Mouse (Mus musculus): ENCODE results near the gene Diaph3. TPM values are rescaled to one million over a fixed set of nuclear protein-coding genes. Genes with fewer than 3 reads are reported as not detected.

The Diaph3 gene
- total and polyA plus RNA-seq, 2 experiments from 2014 or later: 3.7 to 4.1 TPM

DNA sequence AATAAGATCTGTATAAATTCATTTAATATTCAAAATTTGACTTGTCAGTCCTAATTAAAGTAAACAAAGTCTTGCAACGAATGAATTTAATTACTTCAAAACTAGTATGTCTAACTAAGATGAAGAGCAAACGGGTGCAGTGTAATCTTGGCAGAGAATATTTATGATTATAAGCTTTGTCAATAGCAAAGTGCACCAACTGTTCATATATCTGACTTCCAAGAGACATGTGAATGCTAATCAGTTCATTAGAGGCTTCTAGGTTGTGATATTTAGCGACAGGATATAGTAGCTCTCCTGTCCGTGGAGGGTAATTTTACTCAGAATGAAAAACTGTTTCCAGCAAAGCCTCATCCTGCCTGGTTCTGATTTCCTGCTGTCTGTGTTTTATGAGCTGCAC is 308.0 kb downstream of the Diaph3 start:
- Histone ChIP-seq H3K9ac (no peak overlapping the region), H3K4me1 (ENCODE audit: insufficient read depth) (no peaks in the 10 kb centered on the region), H3K9me3 (ENCODE audit: low read length) (no peaks in the 10 kb centered on the region), H3K4me3 (ENCODE audit: low read depth, low read length) (no peak overlapping the region), H3K27ac (ENCODE audit: low read depth, low read length) (no peak overlapping the region), H3K36me3 (ENCODE audit: insufficient read depth) (no peaks in the 10 kb centered on the region), H3K27me3 (ENCODE audit: insufficient read depth, low read length) (no peaks in the 10 kb centered on the region), H3K4me2 (ENCODE audit: low read depth) (no peak overlapping the region)
- peak; percentile 39 for DNase-seq
- peak; percentile 66; the same call in 1 of the 2 replicates for ATAC-seq
- no peak for TF ChIP-seq CTCF (IDR thresholded peaks at IDR 0.05; ENCODE audit: low read depth)
- WGBS: 38% methylated on average over 4 of the region's 4 CpGs

DNA sequence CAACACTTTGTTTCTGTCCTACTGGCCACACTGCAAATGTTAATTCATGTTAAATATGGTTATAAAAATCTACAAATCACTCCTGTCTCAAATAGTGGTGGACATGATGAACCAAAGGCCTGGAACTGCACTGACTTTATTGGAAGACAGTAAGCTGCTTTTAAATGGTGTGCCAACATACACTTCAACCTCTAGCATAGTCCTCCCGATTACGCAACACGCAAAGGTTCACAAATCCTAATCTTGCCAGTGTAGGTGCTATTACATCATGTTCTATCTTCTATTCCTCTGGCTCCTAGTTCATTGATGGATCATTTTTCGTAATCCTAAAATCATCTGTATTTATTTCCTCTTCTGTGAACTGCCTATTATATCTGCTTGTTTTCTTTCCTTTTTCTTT is 324.8 kb downstream of the Diaph3 start:
- Histone ChIP-seq H3K4me2 (ENCODE audit: low read depth) (no peak overlapping the region), H3K36me3 (ENCODE audit: insufficient read depth) (no peaks in the 10 kb centered on the region), H3K4me1 (ENCODE audit: insufficient read depth) (no peaks in the 10 kb centered on the region), H3K4me3 (ENCODE audit: low read depth, low read length) (no peak overlapping the region), H3K27ac (ENCODE audit: low read depth, low read length) (no peak overlapping the region), H3K27me3 (ENCODE audit: insufficient read depth, low read length) (no peaks in the 10 kb centered on the region), H3K9ac (no peak overlapping the region), H3K9me3 (ENCODE audit: low read length) (no peaks in the 10 kb centered on the region)
- DNase-seq (no peak), ATAC-seq (no peak)
- 95% methylated on average over 4 of the region's 4 CpGs for WGBS
- TF ChIP-seq CTCF (IDR thresholded peaks at IDR 0.05; ENCODE audit: low read depth): no peak

DNA sequence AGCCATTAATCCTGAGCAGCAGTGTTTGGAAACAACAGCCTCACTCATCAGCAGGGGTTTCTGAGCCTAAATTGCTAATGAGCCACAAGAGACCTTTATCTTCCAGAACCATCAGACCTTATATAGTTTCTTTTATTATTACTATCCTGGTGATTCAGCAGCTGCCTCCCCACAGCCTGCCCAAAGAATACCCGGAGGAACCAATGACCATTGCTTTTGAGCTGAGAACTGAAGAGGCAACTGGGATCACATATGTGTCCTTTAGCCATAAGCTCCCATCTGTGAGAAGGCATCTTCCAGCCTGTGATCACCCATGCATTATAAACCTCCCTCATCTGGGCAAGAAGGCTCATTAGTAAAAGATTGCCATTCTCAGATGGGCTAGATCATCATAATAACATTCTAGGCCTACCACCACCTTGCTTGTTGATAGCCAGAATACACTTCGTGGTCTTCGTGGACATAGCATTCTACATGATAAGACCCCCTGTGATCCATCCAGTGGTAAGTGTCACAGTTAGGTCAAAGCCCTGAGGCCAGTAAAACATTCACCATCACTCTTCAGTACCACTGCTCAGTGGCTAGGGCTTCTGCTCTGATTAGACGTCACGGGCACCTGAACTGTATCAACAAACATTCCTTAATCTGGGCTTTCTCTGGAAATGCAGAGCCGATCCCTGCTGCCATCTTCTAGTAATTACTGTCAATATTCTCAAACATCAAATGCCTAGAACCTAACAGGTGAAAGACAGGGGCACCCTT is 352.0 kb downstream of the Diaph3 start:
- Histone ChIP-seq H3K4me3 (ENCODE audit: low read depth, low read length) (no peak overlapping the region), H3K4me2 (ENCODE audit: low read depth) (no peak overlapping the region), H3K27ac (ENCODE audit: low read depth, low read length) (no peak overlapping the region), H3K9ac (no peak overlapping the region), H3K36me3 (ENCODE audit: insufficient read depth) (no peaks in the 10 kb centered on the region), H3K4me1 (ENCODE audit: insufficient read depth) (no peaks in the 10 kb centered on the region), H3K27me3 (ENCODE audit: insufficient read depth, low read length) (no peaks in the 10 kb centered on the region), H3K9me3 (ENCODE audit: low read length) (no peaks in the 10 kb centered on the region)
- no peak for TF ChIP-seq CTCF (IDR thresholded peaks at IDR 0.05; ENCODE audit: low read depth)
- DNase-seq (no peak), ATAC-seq (no peak)
- WGBS: 87% methylated on average over 6 of the region's 6 CpGs

DNA sequence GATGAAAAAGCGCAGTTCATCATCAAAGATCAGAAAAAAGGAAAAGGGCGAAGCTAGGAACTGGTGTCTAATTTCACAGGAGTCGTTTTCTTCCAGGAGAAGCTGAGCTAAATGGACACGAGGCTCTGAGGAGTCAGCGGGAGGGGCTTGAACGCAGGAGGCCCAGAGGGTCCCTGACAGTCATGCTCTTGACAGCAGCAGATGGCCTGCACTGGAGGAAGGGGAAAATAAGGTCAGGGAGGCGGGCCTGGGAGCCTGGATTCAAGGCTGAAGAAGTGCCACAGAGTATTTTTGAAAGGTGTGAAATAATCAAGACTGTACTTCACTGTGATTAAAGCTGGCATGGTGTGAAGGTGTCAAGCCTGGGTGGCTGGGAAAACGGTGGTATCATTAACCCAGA is 354.2 kb downstream of the Diaph3 start:
- Histone ChIP-seq H3K4me3 (ENCODE audit: low read depth, low read length) (no peak overlapping the region), H3K4me2 (ENCODE audit: low read depth) (no peak overlapping the region), H3K9ac (no peak overlapping the region), H3K27ac (ENCODE audit: low read depth, low read length) (no peak overlapping the region), H3K27me3 (ENCODE audit: insufficient read depth, low read length) (no peaks in the 10 kb centered on the region), H3K9me3 (ENCODE audit: low read length) (no peaks in the 10 kb centered on the region), H3K4me1 (ENCODE audit: insufficient read depth) (no peaks in the 10 kb centered on the region), H3K36me3 (ENCODE audit: insufficient read depth) (no peaks in the 10 kb centered on the region)
- ATAC-seq (peak; percentile 92), DNase-seq (peak; percentile 39)
- 30% methylated on average over 8 of the region's 8 CpGs for WGBS
- TF ChIP-seq CTCF (IDR thresholded peaks at IDR 0.05; ENCODE audit: low read depth): no peak

DNA sequence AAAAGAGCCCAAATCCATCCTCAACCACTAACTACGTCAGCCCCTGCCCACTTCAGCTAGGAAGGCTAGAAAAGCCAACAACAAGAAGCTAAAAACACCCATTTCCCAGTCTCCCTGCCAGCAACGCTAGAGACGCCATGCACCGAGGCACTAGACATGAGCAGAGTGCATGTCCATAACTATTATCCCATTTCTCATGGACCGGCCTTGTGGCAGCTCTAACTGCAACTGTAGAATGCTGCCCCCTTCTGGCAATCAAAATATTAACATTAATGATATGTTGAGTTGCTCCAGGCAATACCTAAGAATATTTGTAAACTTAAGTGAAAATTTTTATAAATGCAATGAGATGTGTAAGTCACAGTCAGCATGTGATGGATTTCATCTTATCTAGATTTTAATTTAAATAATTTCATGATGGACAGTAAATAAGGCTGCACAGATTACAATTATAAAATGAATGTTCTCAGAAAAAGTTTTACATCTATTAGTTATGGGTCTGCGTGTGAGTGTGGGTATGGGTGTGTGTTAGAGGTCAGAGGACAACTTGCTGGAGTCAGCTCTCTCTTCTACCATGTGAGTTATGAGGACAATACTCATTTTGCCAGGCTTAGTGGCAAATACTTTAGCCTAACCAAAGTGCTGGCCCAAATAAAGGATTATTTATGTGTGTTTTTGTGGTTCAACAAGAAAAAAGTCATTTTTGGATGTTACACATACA is 359.3 kb downstream of the Diaph3 start:
- no peak overlapping the region for H3K4me2 ChIP-seq (ENCODE audit: low read depth)
- no peak overlapping the region for H3K9ac ChIP-seq
- no peak overlapping the region for H3K4me3 ChIP-seq (ENCODE audit: low read depth, low read length)
- peak; percentile 66 for ATAC-seq
- WGBS: 46% methylated on average over 6 of the region's 6 CpGs
- H3K27me3 ChIP-seq (ENCODE audit: insufficient read depth, low read length): no peaks in the 10 kb centered on the region
- TF ChIP-seq CTCF (IDR thresholded peaks at IDR 0.05; ENCODE audit: low read depth): peak; percentile 74
- DNase-seq: peak; percentile 61
- no peaks in the 10 kb centered on the region for H3K4me1 ChIP-seq (ENCODE audit: insufficient read depth)
- H3K9me3 ChIP-seq (ENCODE audit: low read length): no peaks in the 10 kb centered on the region
- no peaks in the 10 kb centered on the region for H3K36me3 ChIP-seq (ENCODE audit: insufficient read depth)
- H3K27ac ChIP-seq (ENCODE audit: low read depth, low read length): no peak overlapping the region

DNA sequence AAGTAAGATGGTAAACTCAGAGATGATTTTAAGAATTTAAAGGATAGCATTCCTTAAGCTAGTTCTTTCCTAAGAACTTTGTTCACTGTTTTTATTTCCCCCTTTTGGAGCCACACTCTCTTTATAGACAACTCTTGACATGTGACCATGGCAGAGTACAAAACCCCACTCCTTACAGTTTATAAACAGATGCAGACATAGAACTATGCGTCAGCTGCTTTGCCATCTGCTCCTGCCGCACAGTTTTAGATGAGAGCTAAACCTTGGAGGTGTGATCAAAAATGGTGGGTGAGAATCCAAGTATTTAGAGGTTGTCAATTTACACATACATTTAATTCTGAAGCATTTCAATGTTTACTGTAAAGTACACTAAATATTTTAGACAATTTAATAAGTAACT is 367.7 kb downstream of the Diaph3 start:
- WGBS: 42% methylated on average over 2 of the region's 2 CpGs
- no peak for TF ChIP-seq CTCF (IDR thresholded peaks at IDR 0.05; ENCODE audit: low read depth)
- no peak overlapping the region for H3K4me3 ChIP-seq (ENCODE audit: low read depth, low read length)
- ATAC-seq (peak; percentile 76), DNase-seq (peak; percentile 22)
- H3K9ac ChIP-seq: no peak overlapping the region
- H3K36me3 ChIP-seq (ENCODE audit: insufficient read depth): no peaks in the 10 kb centered on the region
- no peak overlapping the region for H3K27ac ChIP-seq (ENCODE audit: low read depth, low read length)
- no peaks in the 10 kb centered on the region for H3K27me3 ChIP-seq (ENCODE audit: insufficient read depth, low read length)
- H3K4me2 ChIP-seq (ENCODE audit: low read depth): no peak overlapping the region
- no peaks in the 10 kb centered on the region for H3K9me3 ChIP-seq (ENCODE audit: low read length)
- no peaks in the 10 kb centered on the region for H3K4me1 ChIP-seq (ENCODE audit: insufficient read depth)

Data from forebrain, postnatal 0 days (tissue).